Mouse (Mus musculus) heart, adult 2 months (tissue): ENCODE data around the gene Ngfr.

ENCODE experiments used
- CTCF ChIP-seq: fragments of 200-600 bp; IDR thresholded peaks from 2 replicates; pipeline ENCODE4 v1.8.1; 2022; ENCODE audit warnings: antibody characterized with exemption, mild to moderate bottlenecking, moderate library complexity
- POLR2A ChIP-seq: fragments of 200-500 bp; IDR thresholded peaks from 2 replicates; pipeline ENCODE4 v1.6.1; 2011; ENCODE audit warnings: mild to moderate bottlenecking, low read depth, low read length, control low read depth; ENCODE audit not compliant: insufficient read depth

GRCm38 (mm10) chr11:95546021-95546782 is 41.3 kb downstream of the Ngfr start:
- no peak for TF ChIP-seq CTCF
- TF ChIP-seq POLR2A: no peak
